8 mouse cellular contexts compared by ENCODE assay signal in genomic region chr8:124232280-124232600, GRCm38 (mm10). TPM values are rescaled to one million over a fixed set of nuclear protein-coding genes. Genes with fewer than 3 reads are reported as not detected.
A peak's percentile ranks its signal among the peaks of the same experiment; 100 is the strongest.
DNase-seq lines count a peak whose midpoint lies in the region; ATAC-seq and TF ChIP-seq lines count a peak whose summit lies in the region.

No protein-coding gene starts in this region.

- no peaks in the 10 kb centered on the region for H3K9me3 ChIP-seq in CH12.LX (replicated peaks; ENCODE audit: low read length)
- no peaks in the 10 kb centered on the region for H3K9me3 ChIP-seq in forebrain, embryonic 16.5 days (ENCODE audit: control insufficient read depth, low read length)
- no peaks in the 10 kb centered on the region for H3K9me3 ChIP-seq in liver, postnatal 0 days (ENCODE audit: low read length)

- no peak for TF ChIP-seq CTCF in gastrocnemius, adult 2 months (IDR thresholded peaks at IDR 0.05)
- TF ChIP-seq CTCF in CH12.LX (conservative IDR thresholded peaks at IDR 0.05 in 1 of 2, IDR thresholded peaks at IDR 0.05 in 1 of 2; ENCODE audit: low read depth in 2 of 2, low read length in 2 of 2), result no peak
- no peak for TF ChIP-seq CTCF in liver, postnatal 0 days (IDR thresholded peaks at IDR 0.05; ENCODE audit: low read depth)

- in situ Hi-C loops in CH12.LX (cut with MboI; ENCODE audit: low pct_ligation_motif_present, low pct_unique_long_range_greater_than_20kb, low sequenced_read_pairs), result loop anchor here (5.0 kb wide), 1 partner anchor 45 kb away; no protein-coding TSS in a partner anchor

- no peaks in the 10 kb centered on the region for H3K27me3 ChIP-seq in CH12.LX (replicated peaks)
- H3K27me3 ChIP-seq in forebrain, embryonic 16.5 days (replicated peaks; ENCODE audit: control insufficient read depth, insufficient read depth, low read length), result no peaks in the 10 kb centered on the region
- H3K27me3 ChIP-seq in liver, postnatal 0 days (ENCODE audit: insufficient read depth, low read length), result no peaks in the 10 kb centered on the region

- peaks cover 11 to 42% of the 10 kb centered on the region in 2 experiments for H3K4me1 ChIP-seq in CH12.LX (ENCODE audit: control insufficient read depth in 1 of 2, insufficient read depth in 2 of 2)
- H3K4me1 ChIP-seq in forebrain, embryonic 16.5 days (replicated peaks; ENCODE audit: control insufficient read depth, insufficient read depth, low read length), result peaks cover 25% of the 10 kb centered on the region
- H3K4me1 ChIP-seq in liver, postnatal 0 days (ENCODE audit: insufficient read depth), result peaks cover 15% of the 10 kb centered on the region

- peak overlapping the region; percentile 72 for H3K4me2 ChIP-seq in CH12.LX (ENCODE audit: insufficient read depth, low read depth, poor library complexity, severe bottlenecking)
- peak overlapping the region; percentile 94 for H3K4me2 ChIP-seq in forebrain, embryonic 16.5 days (ENCODE audit: low read length)
- H3K4me2 ChIP-seq in liver, postnatal 0 days (ENCODE audit: low read depth, low read length), result peak overlapping the region; percentile 89

- peak overlapping the region; percentile 84 for H3K4me3 ChIP-seq in gastrocnemius, adult 2 months
- peak overlapping the region; percentile 68 to 92 (median 69) for H3K4me3 ChIP-seq in CH12.LX (replicated peaks in 1 of 3; ENCODE audit: low read depth in 2 of 3, low read length in 2 of 3, poor library complexity in 1 of 3)
- H3K4me3 ChIP-seq in forebrain, embryonic 16.5 days (replicated peaks; ENCODE audit: low read length), result peak overlapping the region; percentile 53
- H3K4me3 ChIP-seq in liver, postnatal 0 days (ENCODE audit: low read depth, low read length), result peak overlapping the region; percentile 81

- H3K9ac ChIP-seq in CH12.LX (ENCODE audit: insufficient read depth, low read depth), result peak overlapping the region; percentile 54; the same call in 1 of the 2 replicates
- H3K9ac ChIP-seq in forebrain, embryonic 16.5 days (replicated peaks; ENCODE audit: low read depth, low read length), result peak overlapping the region; percentile 72
- peak overlapping the region; percentile 81 for H3K9ac ChIP-seq in liver, postnatal 0 days (replicated peaks)

- intact Hi-C loops in gastrocnemius, adult 2 months (cut with DNase I), result loop anchor here (5.0 kb wide), 2 partner anchors 50 to 180 kb away; no protein-coding TSS in a partner anchor

- no peak for TF ChIP-seq RAD21 in CH12.LX (IDR thresholded peaks at IDR 0.05; ENCODE audit: low read depth, low read length)

- DNase-seq in gastrocnemius, adult 2 months, result no peak
- no peak for DNase-seq in gastrocnemius, adult 8-10 months (ENCODE audit: low spot score in 2 of 2)
- DNase-seq in CH12.LX (ENCODE audit: extremely low read depth), result no peak
- no peak for DNase-seq in liver, postnatal 0 days
- DNase-seq in thymus, postnatal 10 days (ENCODE audit: low spot score in 2 of 2), result no peak
- DNase-seq in left cerebral cortex, adult 9 months (ENCODE audit: low spot score in 2 of 2), result no peak
- DNase-seq in urinary bladder, postnatal 10 days (ENCODE audit: low spot score), result no peak

- peaks cover 0 to 17% of the 10 kb centered on the region in 2 experiments for H3K36me3 ChIP-seq in CH12.LX (replicated peaks in 1 of 2; ENCODE audit: control insufficient read depth in 1 of 2, insufficient read depth in 1 of 2, low read length in 1 of 2)
- no peaks in the 10 kb centered on the region for H3K36me3 ChIP-seq in forebrain, embryonic 16.5 days (ENCODE audit: control insufficient read depth, insufficient read depth)
- no peaks in the 10 kb centered on the region for H3K36me3 ChIP-seq in liver, postnatal 0 days (replicated peaks; ENCODE audit: insufficient read depth, low read length)

- no peak for TF ChIP-seq POLR2A in CH12.LX (IDR thresholded peaks at IDR 0.05; ENCODE audit: low read depth, low read length)

- dilution Hi-C loops in CH12.LX (cut with MboI; ENCODE audit: extremely low pct_ligation_motif_present, extremely low pct_unique_long_range_greater_than_20kb, low sequenced_read_pairs), result no loop called here

- H3K79me2 ChIP-seq in CH12.LX (replicated peaks; ENCODE audit: control insufficient read depth, extremely low read depth, insufficient read depth, poor library complexity, severe bottlenecking), result peaks cover 4% of the 10 kb centered on the region; the same call in 1 of the 2 replicates

- WGBS in forebrain, embryonic 16.5 days, result 4% methylated on average over 18 of the region's 18 CpGs
- 4% methylated on average over 18 of the region's 18 CpGs for WGBS in liver, postnatal 0 days (ENCODE audit: insufficient replicate concordance)

- ATAC-seq in forebrain, embryonic 16.5 days, result no peak
- no peak for ATAC-seq in liver, postnatal 0 days

- peak overlapping the region; percentile 90 for H3K27ac ChIP-seq in gastrocnemius, adult 2 months
- H3K27ac ChIP-seq in CH12.LX (ENCODE audit: insufficient read depth, low read depth), result no peak overlapping the region
- no peak overlapping the region for H3K27ac ChIP-seq in forebrain, embryonic 16.5 days (ENCODE audit: low read length)
- peak overlapping the region; percentile 81; the same call in 1 of the 2 replicates for H3K27ac ChIP-seq in liver, postnatal 0 days (ENCODE audit: low read depth)

- TF ChIP-seq EP300 in CH12.LX (IDR thresholded peaks at IDR 0.05; ENCODE audit: low read length), result no peak
- no peak for TF ChIP-seq EP300 in liver, postnatal 0 days (IDR thresholded peaks at IDR 0.05; ENCODE audit: low read depth)

TF ChIP-seq in CH12.LX, 34 proteins besides CTCF, POLR2A, EP300 and RAD21:
- no peak for TF ChIP-seq SIN3A (IDR thresholded peaks at IDR 0.05; ENCODE audit: low read length)
- no peak for TF ChIP-seq CHD2 (IDR thresholded peaks at IDR 0.05; ENCODE audit: low read length)
- no peak for TF ChIP-seq IRF4 (IDR thresholded peaks at IDR 0.05; ENCODE audit: low read depth, low read length)
- TF ChIP-seq JUND (conservative IDR thresholded peaks at IDR 0.05; ENCODE audit: low read depth, low read length), result no peak
- no peak for TF ChIP-seq HCFC1 (IDR thresholded peaks at IDR 0.05; ENCODE audit: low read depth, low read length)
- no peak for TF ChIP-seq MEF2A (IDR thresholded peaks at IDR 0.05; ENCODE audit: borderline replicate concordance, low read depth, low read length)
- TF ChIP-seq GABPA (IDR thresholded peaks at IDR 0.05; ENCODE audit: insufficient replicate concordance, low read depth, low read length), result no peak
- no peak for TF ChIP-seq MXI1 (IDR thresholded peaks at IDR 0.05; ENCODE audit: low read depth, low read length)
- TF ChIP-seq USF1 (IDR thresholded peaks at IDR 0.05; ENCODE audit: low read depth, low read length), result no peak
- TF ChIP-seq TBP (conservative IDR thresholded peaks at IDR 0.05; ENCODE audit: low read depth, low read length), result no peak
- no peak for TF ChIP-seq NRF1 (IDR thresholded peaks at IDR 0.05; ENCODE audit: low read depth, low read length)
- no peak for TF ChIP-seq JUN (IDR thresholded peaks at IDR 0.05; ENCODE audit: insufficient read depth, low read depth, low read length)
- no peak for TF ChIP-seq BHLHE40 (IDR thresholded peaks at IDR 0.05; ENCODE audit: low read depth, low read length)
- no peak for TF ChIP-seq CHD1 (IDR thresholded peaks at IDR 0.05; ENCODE audit: low read depth, low read length)
- TF ChIP-seq RCOR1 (conservative IDR thresholded peaks at IDR 0.05; ENCODE audit: low read depth, low read length), result no peak
- TF ChIP-seq ZMIZ1 (IDR thresholded peaks at IDR 0.05; ENCODE audit: low read depth, low read length), result no peak
- no peak for TF ChIP-seq ETS1 (conservative IDR thresholded peaks at IDR 0.05; ENCODE audit: low read depth, low read length)
- TF ChIP-seq ZKSCAN1 (IDR thresholded peaks at IDR 0.05; ENCODE audit: borderline replicate concordance, low read depth, low read length), result no peak

RNA-seq across cellular contexts. Expression of gene Galnt2, which starts 1.0 kb away (rescaled TPM):
- total RNA-seq in gastrocnemius, adult 2 months (2021), result 10 to 100 TPM; 35.6 to 37.2 TPM
- 10 to 100 TPM; 43.1 to 54.1 (median 49.5) TPM for total RNA-seq in gastrocnemius, adult 8-10 months (2022)
- 23.6 and 25.9 TPM in 2 replicates for total RNA-seq in CH12.LX (2012; rRNA removed)
- total RNA-seq in CH12.LX (2014; rRNA removed), result 18.6 and 23.2 TPM in 2 replicates
- 21.9 and 27.3 TPM in 2 replicates for polyA plus RNA-seq in CH12.LX (2012; ENCODE audit: insufficient read length, low read depth)
- polyA plus RNA-seq in forebrain, embryonic 16.5 days (2015; fragmentation: Nextera tagmentation; extraction: Ambion mirVana), result 47.8 and 48.9 TPM in 2 replicates
- 23.3 and 23.5 TPM in 2 replicates for polyA plus RNA-seq in liver, postnatal 0 days (2015; fragmentation: Nextera tagmentation; extraction: Ambion mirVana)

Comparison
In these comparisons a context has a peak if more than half of its experiments do, and no peak if none do; other contexts are left out.
1. H3K27ac ChIP-seq: peak in gastrocnemius, adult 2 months (single experiment) and liver, postnatal 0 days (single experiment); none in CH12.LX (single experiment) and forebrain, embryonic 16.5 days (single experiment).
2. Peak in every context shown above with its lines, with median percentiles within 50 percentile points of each other: H3K4me3 ChIP-seq, H3K4me2 ChIP-seq and H3K9ac ChIP-seq.